Mouse (Mus musculus) activated CD4-positive, CD25-positive, alpha-beta regulatory T cell, adult 4 months (primary cell): Measurements from ENCODE around the gene Pspc1. TPM values are rescaled to one million over a fixed set of nuclear protein-coding genes. Genes with fewer than 3 reads are reported as not detected.
"Not testable (repeated sequence)": the region's sequence is repeated elsewhere in the genome, so short reads cannot be mapped to it uniquely, and the experiment has no call there.

Source experiments
- ATAC-seq: one replicate; pipeline ENCODE4 v1.8.0; 2017
- polyA plus RNA-seq, 2 experiments: library from polyadenylated mRNA; unstranded; fragments of 100-300 nt; shearing (Covaris generic); gene quantifications; one replicate each; pipeline ENCODE4 v1.2.1; 2017

Pspc1 gene
- 10 to 100 TPM; 13.3 to 22.0 TPM for polyA plus RNA-seq

- peak; percentile 78 for ATAC-seq
Measured at GRCm38 (mm10) chr14:56778200-56778932, at the start of gene Pspc1. TSS of gene Pspc1 (minus strand) at chr14:56778316.

GRCm38 (mm10) chr14:56824562-56824961 lies 46.4 kb upstream of the Pspc1 start:
- no peak for ATAC-seq

GRCm38 (mm10) chr14:56817616-56818015 lies 39.5 kb upstream of the Pspc1 start:
- ATAC-seq: no peak

DNA sequence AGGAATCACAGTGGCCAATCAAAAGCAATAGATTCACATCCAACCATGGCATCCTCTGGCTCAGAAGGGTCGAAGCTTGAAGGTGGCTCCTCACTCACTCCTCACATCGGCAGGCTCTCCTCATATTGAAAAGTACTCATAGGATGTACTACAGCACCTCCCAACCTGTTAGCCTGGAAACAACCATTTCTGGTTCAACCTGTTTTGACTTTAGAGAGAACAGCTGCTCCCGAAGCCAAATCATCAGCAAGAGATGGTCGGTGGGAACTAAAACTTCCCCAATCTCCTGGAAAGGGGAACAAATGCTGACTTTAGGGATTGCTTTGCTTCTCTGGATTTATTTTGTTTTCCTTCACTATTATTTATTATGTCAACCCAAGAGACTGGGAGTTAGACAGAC lies 39.0 kb upstream of the Pspc1 start:
- no peak for ATAC-seq

GRCm38 (mm10) chr14:56816541-56816940 lies 38.4 kb upstream of the Pspc1 start:
- peak; percentile 38 for ATAC-seq

DNA sequence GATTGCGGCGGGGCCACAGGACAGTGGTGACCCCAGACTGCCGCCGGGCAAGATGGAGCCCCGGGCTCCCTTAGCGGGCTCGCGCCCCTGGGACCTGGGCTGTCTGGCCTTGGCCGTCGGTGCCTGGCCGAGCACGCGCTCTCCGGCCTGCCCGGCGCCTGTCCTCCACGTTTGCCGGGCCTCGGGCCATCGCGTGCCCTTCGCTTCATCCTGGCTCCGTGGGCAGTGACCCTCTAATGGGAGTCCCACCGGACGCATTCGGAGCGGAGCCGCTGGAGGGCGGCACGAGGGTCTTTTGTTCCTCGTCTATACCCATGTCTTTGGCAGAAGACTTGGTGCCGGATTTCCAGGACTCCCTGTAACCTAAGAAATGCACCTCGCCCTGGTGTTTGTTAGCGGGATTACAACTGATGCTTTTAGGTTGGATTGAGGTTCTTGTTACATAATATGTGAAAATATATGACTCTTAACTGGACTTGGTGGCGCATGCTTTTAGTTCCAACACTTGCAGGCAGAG lies 34.5 kb upstream of the Pspc1 start:
- peak; percentile 44 for ATAC-seq

- ATAC-seq: peak; percentile 89
Measured at GRCm38 (mm10) chr14:56811701-56812339, 33.7 kb upstream of the Pspc1 start, which contains the start of gene Zmym5. TSS of gene Zmym5 (minus strand) at chr14:56811716.

DNA sequence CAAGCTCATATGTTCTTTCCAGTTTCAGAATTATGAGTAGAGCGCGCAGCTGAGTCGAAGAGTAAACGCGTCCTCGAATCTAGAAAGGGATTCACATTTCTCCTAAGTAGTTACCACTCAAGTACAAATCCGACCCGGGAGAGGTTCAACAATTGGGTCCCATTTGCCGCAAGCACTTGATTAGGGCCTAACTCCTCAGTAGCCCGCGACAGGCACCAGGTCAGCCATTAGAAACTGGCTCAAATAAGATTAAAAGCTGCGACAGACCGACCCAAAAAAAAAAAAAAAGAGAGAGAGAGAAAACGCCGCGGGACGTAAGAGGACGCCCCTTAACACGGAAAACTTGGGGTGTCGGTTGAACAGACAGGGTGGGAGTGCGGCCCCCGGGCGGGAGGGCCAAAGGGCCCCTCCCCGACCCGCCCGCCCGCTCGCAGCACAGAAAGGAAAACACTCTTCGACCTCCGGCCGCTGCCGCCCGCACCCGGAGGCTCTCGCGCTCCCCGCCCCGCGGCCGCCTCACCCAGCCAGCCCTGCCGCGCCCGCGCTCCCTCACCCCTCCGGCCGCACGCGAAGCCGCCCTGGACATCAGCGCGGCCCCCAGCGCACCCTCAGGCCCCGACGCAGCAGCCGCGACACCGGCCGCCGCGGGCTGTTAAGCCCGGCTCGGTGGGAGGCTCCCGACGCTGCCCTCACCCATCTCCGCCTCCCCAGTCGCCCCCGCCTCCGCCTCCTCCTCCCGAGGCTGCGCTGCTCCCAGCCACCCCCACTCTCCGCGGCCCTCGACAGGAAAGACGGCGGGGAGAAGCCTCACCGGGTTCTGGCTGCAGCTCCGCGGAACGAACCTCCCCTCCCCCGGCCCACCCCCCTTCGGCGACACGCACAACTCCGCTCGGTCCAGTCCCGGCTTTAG lies 32.9 kb upstream of the Pspc1 start:
- ATAC-seq: not testable (repeated sequence)

DNA sequence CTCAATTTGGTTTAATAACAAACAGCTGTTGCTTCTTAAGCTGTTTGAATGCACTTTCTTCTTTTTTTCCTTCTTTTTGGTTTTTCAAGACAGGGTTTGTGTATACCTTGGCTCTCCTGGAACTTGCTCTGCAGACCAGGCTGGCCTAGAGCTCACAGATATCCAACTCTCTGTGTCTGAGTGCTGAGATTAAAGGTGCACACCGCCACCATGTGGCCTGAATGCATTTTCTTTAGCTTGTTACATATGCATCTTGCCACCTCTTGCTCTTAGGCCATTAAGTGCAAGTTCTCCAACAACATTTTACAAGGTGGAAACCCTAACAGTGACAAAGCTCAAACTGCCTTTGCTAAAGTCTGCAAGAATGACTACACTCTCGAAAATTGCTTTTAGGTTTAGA lies 15.1 kb upstream of the Pspc1 start:
- ATAC-seq: no peak

DNA sequence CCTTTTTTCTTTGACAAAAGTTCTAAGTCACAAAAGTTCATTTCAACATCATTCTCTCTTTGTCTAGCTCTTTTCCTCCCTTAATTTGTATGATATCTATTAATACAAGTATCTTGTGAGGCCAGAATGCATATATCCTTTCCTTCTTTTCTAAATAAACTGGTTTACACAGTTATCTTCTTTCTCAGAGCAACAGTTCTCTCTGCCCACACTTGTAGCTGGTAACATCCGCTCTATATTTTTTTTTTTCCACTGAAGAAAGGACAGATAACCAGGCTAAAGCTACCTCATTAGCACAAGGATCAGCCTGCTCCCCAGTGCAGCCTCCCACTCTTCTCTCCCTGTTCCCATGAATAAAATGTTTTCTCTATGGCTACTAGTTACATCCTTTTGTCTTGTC lies 6.5 kb upstream of the Pspc1 start:
- no peak for ATAC-seq

- no peak for ATAC-seq
Measured at GRCm38 (mm10) chr14:56778933-56779300, 801 bp upstream of the Pspc1 start.

DNA sequence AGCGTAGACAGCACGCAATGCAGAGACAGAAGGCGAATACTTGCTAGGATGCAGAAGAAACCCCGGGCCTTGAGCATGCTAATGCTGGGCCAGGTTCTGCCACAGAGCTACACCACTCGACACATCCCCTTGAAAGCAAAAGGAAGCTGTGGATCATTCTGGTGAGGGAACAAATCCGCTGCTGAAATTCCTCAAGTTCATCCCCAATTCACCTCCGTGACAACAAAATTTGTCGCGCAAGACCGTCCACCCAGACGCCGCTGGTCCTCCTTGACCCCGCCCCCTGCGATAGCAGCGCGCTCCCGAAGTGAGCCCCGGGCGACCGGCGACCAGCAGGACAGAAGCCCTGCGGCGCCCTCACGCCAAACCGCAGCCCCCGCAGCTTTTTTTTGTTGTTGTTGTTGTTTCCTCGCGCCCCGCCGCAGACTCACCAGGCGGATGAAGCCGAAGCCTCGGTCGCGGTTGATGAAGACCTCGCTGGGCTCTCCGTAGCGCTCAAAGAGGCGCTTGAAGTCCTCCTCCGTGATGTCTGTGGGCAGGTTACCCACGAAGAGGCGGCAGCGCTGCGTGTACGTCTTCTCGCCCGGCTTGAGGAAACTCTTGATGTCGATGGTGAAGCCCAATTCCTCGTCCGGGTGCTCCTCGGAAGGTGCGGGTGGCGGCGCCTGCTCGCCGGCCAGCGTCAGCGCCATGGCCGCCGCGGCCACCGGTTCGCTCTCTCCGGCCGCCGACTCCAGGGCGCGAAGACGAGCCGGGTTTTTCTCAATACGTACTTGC lies 568 bp downstream of the Pspc1 start:
- peak; percentile 29 for ATAC-seq

DNA sequence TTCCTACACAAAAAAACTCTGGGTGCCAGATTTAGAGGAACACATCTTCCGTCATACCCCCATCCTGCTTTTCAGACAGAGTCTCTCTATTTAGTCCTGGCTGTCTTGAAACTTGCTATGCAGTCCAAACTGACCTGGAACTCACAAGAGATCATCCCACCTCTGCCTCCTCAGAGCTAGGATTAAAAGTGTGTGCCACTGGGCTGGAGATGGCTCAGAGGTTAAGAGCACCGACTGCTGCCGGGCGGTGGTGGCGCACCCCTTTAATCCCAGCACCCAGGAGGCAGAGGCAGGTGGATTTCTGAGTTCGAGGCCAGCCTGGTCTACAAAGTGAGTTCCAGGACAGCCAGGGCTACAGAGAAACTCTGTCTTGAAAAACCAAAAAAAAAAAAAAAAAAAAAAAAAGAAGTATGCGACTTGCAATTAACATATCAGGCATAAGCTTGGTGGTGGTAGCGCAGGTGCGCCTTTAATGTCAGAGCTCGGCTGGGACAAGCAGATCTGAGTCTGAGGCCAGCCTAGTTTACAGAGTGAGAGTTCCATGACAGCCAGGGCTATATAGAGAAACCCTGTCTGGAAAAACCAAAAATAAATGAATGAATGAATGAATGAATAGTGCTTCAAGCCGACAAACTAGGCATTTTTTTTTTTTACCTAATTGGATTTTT lies 1.4 kb downstream of the Pspc1 start:
- ATAC-seq: no peak

DNA sequence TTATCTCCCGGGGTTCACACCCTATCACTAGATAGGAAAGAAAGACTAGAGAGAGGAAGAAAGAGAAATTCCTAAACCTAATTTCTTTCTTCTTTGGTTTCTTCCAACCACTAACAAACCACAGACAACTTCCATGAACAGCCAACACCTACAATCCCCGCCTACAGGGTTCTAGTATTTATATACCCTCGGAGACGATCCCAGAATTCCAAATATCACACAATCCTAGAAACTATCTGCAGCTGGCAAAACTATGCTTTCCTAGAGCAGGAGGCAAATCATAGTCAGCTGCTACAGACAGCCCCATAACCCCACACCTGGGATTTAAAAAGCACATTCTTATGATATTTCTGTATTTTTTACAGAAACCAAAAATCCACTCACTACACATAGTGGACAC lies 2.7 kb downstream of the Pspc1 start:
- no peak for ATAC-seq

- not testable (repeated sequence) for ATAC-seq
Measured at GRCm38 (mm10) chr14:56766438-56766837, 11.7 kb downstream of the Pspc1 start.

DNA sequence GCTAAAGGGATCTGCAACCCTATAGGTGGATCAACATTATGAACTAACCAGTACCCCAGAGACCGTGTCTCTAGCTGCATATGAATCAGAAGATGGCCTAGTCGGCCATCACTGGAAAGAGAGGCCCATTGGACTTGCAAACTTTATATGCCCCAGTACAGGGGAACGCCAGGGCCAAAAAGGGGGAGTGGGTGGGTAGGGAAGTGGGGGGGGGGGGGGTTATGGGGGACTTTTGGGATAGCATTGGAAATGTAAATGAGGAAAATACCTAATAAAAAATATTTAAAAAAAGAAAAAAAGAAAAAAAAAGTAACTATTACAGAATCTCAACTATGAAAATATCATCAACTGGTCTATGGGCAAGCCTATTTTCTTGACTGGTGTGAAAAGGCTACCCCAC lies 13.0 kb downstream of the Pspc1 start:
- not testable (repeated sequence) for ATAC-seq

GRCm38 (mm10) chr14:56751282-56751681 lies 26.8 kb downstream of the Pspc1 start:
- ATAC-seq: no peak

DNA sequence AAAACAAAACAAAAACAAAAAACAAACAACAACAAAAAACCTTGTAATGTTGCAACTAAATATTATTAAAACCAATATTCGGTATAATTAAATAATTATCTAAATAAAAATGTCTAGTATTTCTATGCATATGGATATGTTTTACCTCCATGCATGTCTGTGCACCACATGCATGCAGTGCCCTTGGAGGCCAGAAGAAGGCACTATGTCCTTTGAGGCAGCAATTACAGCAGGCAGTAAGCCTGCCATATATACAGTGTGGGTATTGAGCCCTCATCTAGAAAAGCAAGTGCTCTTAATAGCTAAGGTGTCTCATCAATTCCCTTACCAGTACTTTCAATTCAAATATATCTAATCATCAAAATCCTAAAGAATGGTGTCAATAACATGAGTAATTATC lies 37.9 kb downstream of the Pspc1 start:
- ATAC-seq: no peak

DNA sequence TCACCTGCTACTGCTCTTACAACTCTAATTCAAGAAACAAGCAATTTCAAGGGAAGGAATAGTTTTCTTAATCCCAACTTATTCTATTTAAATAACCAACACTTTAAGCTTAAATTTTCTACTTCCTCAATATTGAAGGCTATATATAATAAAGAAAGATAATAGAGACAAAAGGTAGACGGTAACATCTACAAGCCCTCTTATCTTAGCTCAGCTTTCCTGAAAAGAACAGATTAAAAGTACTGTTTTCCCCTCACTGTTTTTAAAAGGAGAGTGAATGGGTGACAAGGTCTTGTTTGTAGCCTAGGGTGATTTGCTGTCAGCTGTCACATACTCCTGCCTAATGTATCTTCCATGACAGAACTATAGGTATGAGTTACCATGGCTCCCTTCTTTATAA lies 51.6 kb downstream of the Pspc1 start:
- no peak for ATAC-seq

GRCm38 (mm10) chr14:56705687-56706086 lies 72.4 kb downstream of the Pspc1 start:
- ATAC-seq: no peak

DNA sequence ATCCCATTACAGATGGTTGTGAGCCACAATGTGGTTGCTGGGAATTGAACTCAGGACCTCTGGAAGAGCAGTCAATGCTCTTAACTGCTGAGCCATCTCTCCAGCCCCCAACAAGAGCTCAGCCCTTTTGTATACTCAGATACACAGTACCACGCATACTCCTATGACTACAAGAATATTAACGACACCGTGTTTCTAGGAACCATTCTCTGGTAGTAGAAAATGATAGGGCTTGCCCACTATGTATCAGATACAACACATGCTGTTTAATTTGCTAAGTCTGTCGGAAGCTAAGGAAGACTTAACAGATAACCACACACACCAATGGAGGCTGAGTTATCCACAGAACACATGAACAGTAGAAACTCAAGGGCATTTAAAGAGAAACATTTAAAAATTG lies 75.5 kb downstream of the Pspc1 start:
- ATAC-seq: no peak

DNA sequence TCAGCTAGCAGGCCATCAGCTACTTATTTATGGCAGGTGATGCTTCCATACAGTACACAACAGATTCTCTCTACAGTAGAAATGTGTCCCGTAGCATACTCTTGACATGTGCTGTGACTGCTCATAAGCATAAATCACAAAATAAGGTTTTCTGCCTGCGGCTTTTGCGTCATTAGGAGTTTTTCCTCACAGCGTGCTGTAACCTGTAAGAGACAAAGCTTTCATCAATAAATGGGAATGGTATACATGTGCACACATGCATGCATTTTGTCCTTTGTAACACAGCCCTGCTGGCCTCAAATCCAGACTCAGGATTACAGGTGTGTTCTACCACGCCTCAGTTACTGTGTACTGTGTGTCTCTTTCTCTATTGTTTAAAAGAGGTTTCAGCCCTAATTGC lies 80.3 kb downstream of the Pspc1 start:
- ATAC-seq: no peak
